Mouse (Mus musculus): Measurements from ENCODE around the gene Akap8l.

Akap8l gene

DNA sequence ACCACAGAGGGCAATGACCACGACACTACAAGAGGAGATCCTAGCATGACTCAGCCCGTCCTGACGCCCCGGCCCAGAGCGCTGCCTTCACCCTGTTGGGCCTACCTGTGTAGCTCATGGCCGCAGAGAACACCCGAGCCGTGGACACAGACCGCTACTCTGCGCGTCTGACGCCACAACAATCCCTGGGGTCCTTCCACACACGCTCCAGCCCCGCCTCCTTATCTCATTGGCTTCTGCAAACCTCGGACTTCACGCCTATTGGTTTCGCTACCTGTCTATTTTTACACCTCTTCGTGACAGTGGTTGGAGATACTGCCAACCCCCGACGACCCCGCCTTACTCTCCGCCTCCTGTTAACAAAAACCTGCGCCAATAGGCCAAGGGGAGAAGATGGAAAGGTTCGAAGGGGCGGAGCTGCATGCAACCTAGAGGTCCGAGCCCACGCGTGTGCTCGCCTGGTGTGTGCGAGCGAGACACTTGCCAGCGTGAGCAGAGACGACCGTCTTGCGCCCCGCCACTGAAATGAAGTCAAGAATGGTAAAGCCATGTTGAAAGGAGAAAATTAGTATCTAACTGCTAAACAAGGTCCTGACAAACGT is at the start of gene Akap8l:
Gene Akap8l (minus strand): TSS at position 226 of the 602 bp plus-strand sequence.
- DNase-seq: peak; percentile 100

DNA sequence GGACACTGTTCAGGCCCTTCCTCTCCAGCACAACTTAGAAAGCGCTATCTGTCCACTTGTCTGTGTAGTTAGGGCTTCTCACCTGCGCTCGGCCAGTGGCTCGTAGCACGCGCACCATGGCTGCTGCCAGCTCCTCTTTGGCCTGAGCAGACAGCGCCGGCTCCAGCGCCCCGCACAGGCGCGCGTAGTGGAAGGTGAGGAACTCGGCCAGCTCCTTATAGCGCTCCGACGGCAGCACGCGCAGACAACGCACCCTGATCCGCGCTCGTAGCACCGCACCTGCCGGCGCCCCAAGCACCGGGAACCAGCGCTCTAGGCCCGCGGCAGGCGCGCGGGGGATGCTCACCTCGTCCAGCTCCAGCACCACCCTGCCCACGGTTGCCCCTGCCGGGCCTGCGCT is 45.9 kb upstream of the Akap8l start:
- peak; percentile 84 for DNase-seq

DNA sequence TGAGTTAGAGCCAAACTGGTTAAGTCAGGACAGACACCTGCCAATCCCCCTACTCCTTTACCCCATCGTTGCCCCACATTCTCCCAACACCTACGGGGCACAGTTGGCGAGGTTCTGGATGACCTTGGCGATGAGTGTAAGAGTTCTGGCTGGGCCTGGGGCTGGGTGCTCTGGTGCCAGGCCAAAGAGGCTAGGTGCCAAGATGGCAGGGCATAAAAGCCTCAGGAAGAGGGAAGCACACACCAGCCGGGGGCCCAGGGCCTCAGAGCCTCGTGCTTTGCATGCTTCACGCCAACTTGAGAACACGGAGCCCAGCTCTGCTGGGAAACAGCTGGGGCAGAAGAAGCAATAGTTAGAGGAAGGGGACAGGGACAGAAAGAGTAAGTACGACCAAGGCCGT is 43.5 kb upstream of the Akap8l start:
- DNase-seq: peak; percentile 87

DNA sequence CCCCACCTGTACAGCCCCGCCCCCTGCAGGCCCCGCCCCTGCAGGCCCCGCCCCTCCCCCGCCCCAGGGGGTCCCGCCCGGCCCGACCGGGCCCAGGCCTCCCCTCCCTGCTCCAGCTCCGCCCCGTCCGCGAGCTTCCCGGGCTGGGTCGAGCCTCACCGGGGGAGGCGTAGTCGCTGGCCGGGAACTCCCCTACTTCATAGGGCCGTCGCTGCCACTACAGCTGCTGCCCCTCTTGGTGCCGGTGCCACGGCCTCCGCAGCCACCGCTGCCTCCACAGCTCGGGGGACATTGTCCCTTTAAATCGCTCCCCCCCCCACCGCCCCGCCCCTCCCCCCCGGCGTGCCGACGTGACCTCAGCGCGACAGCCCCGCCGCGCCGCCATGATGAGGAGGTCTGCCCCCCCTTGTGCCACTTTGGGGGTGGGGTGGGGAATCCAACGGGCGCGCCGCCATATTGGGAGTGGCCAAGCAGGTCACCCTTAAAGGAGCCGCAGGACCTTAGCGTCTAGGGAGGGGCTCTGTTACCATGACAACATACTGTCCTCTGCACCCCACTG is 38.8 kb upstream of the Akap8l start, which contains the start of gene Wiz:
Gene Wiz (minus strand): TSS at position 339 of the 559 bp plus-strand sequence.
- peak; percentile 99 for DNase-seq

DNA sequence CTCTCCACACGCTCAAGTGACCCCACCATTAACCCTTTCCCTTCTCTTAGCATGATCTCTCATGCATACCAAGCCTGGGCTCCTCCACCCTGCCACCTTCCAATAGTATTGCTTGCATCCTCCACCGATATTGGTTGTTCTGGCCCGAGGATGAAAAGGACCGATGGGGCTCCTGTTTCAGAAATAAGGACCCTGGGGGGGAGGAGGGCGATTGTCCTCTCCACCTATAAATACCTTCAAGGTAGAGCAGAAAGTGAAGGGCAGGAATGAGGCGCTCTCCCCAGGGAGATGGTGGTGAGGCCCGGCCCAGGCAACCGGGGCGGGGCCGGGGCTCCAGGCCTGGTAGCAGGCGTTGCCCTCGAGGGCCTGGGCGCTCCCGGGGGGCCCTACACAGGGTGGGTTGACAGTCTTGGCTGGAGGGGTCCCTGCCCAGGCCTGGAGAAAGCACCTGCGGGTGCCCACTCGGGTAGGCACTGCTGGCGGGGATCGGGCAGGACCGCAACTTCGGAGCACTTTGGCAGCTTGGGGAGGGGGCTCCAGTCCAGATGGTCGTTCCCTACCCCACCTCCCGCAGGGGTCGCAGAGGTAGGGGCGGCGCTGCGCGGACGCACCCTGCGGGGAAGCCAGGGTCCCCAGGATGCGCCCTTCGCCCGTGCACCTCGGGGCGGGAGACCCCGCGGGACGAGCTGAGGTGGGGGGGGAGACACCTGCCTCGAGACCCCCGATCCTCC is 38.1 kb upstream of the Akap8l start:
- no peak for DNase-seq

DNA sequence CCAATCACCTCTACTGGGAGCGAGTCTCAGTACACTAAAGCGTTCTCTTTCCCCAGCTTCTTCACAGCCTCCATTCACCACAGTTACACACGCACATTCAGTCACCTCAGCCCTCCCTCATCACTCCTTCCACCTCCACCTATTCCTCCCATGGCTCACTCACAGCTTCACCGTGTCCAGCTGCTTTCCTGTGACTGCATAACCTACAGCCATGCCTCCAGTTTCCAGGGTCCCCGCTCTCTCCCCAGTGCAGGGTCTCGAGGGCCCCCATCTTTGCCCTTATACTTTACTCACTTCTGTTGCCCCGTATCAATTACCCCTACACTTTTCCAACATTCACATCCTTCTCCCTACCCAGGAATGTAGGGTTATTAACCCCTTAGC is 37.6 kb upstream of the Akap8l start:
- peak; percentile 91 for DNase-seq

DNA sequence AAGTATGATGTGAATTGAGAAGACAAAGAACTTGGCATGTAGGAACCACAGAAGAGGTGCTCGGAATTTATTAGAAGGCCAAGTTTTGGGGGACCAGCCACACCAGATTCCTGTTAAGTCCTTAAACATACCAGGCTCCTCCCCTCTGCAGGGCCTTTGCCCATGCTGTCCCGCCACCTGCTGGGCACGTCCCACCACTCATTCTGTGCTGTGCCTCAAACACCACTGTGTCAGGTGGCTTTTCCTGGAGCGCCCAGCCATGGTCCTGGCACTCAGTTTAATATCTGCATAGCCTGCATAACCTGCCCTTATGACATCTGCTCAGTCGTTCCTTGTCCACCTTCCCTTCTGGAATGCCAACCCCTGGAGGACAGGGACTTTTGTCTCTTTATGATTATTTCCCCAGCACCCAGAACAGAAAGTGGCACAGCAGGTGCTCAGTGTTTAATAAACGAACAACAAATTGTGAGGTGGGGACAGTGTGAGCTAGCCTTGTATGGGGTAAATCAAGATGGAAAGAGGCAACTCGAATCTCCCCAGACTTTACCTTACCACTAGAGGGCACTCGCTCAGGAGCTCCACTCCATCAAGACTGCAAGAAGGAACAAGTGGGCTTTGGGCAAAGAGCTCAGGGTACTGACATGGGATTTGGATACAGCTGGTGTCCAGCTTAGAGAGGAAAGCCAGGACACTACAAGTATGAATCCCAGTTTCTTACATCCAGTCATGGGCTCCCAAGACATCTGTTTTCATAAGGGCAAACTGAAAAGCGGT is 36.4 kb upstream of the Akap8l start:
- DNase-seq: peak; percentile 90

DNA sequence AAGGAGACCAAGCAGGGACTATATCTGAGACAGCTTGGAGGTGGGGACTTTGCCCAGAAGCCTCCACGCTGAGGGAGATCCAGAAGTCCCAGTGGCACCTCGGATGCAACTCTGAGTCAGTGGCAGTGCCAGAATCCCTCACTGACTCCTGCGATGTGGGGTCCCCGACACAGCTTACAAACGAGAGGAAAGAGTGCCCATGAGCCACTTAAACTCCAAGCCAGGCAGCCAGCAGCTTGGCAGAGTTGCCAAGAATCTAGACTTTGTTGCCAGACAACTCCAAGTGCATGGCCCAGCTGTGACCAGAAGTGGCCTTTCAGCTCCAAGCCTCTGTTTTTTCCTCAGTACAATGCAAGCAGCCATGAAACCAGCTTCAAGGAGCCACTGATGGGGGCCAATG is 33.3 kb upstream of the Akap8l start:
- peak; percentile 93 for DNase-seq

DNA sequence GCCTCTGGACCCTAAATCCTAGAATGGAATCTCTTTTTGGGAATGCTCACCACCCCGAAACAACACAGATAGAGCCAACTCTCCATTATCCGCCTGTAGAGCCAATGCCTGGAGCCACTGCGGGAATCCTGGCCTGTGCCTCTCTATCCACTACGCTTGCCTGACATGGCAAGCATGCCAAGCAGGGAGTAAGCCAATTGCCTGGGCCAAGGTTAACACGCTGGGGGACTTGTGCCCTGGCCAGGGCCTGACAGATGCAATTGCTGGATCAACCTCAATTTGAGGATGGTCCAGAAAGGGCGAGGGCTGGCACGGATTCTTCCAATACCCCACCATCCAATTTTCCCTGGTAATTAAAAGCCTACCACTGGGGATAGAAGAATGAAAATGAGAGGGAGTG is 32.2 kb upstream of the Akap8l start:
- peak; percentile 94 for DNase-seq

DNA sequence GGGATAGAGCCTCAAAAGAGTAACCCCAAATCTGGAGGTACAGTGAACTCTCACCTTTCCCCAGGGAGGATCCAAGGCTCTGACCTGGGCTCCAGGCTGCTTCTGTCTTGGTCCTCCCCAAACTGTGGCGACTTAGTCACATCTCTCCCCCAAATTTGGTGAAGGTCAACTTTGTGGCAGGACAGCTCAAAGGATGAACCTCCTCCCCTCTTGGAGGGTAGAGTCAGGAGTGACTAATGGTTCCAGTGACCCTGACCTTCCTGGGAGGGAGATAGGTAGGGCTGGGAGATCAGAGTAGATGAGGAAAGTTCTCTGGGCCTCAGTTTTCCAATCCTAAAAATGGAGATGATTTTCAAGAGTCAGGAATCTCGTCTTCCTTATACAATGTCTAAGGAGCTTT is 28.4 kb upstream of the Akap8l start:
- no peak for DNase-seq

DNA sequence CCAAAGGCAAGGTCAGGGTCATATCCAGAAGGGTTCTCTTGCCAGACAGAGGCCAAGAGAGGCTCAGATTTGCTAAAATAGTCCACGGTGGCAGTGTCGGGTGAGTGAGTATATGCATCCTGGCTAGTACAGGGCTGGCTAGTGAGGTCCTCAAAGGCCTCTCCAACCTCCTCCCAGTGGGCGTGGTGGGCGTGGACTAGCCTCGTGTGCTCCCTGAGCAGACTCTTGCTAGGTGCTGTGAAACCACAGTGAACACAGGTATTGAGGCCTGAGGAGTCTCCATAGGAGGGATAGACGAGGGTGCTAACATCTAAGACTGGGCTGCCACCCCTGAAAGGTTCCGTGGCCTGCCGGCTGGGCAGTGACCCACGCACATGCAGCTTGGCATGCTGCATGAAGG is 26.7 kb upstream of the Akap8l start:
- peak; percentile 88 for DNase-seq

DNA sequence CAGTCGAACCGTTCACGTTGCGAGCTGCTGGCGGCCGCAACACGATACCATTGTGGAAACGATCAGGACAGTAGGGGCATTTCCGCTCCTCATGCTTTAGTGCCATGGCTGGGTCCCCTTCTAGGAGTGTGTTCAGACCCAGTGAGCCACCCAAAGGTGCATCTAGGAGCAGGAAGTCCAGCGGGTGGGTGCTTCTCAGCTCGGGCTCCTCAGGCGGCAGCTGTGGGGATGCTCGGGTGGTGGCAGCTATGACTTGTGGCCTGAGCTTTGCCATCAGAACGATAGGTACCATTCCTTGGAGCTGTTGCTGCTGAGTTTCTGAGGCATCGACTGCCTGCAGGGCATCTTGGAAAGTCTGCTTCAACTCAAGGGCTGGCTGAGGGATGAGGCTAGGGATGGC is 26.1 kb upstream of the Akap8l start:
- DNase-seq: peak; percentile 85

DNA sequence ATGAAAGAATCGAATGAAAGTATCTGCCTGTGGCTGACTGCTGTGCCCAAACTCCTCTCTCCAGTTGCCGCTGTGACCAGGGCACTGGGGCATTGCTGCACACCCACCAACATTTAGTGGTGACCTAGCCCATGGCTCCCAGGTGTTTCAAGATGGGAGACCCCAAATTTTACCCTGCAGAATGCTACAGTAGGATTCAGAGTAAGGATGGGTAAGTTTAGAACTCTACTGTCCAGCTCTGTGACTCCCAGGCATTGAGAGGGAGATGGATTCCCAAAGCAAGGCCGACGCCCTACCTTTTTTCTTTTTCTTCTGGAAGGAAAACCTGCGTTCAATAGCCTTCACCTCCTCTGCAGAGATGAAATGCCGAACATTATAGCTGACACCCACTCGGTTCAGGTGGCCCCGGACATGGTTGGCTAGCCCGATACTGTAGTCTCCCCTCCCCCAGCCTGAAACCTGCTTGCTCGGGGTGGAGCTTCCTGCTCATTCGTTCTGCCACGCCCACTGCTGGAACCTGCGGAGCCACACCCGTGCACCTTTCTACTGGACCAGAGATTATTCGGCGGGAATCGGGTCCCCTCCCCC is 18.7 kb upstream of the Akap8l start:
- peak; percentile 68 for DNase-seq

DNA sequence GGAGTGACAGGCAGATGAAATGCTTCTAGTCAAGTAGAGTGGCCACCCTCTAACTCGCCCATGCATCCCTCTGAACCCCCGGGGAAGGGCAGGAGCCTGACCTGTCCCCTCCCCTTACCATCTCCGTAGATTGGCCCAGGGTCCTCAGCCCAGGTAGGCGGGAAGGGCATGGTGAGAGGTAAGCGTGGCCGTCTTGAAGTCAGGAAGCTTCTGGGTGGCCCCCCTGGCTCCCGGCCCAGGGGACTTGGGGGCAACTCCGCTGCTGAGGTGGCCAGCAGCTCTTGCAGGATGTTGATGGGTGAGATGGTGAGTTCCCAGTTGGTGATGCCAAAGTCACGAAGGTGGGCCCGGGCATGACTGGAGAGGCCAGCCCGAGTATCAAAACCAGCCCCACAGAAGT is 17.3 kb upstream of the Akap8l start:
- peak; percentile 88 for DNase-seq

DNA sequence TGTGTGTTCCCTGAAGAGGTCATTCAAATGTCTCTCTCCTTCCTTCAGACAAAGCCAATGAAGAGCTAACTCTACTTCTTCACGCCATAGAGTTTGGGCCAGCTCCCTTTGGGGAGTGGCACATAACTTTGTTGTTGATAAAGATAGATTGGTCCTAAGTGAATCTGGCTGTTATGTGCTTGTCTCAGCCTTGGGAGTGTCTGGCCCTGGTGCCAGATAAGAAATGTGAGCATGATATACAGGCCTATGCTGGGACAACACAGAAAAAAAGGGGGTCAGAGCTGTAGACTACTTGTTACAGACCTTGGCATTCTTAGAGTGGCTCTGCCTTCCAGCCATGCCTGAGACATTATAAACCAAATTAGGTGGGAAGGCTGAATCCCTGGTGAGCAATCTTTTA is 14.9 kb upstream of the Akap8l start:
- DNase-seq: peak; percentile 83

DNA sequence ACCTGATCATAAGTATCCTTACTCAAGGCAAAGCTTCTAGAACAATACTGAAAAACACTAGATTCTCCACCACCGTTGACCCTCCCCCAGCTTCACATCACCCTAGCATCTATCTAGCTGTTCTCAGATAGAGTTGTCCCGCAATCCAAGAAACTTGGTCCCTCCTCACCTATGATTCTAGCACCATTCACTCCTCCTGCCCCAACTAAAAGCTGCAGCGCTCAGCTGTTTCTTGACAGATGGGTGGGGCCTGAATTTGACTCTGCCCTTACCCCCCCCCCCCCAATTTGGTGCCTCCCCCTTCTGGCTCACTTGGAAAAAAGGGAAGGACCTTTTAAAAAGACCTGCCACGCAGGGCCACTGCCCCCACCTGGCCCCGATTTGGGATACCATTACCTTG is 14.4 kb upstream of the Akap8l start:
- peak; percentile 89 for DNase-seq

DNA sequence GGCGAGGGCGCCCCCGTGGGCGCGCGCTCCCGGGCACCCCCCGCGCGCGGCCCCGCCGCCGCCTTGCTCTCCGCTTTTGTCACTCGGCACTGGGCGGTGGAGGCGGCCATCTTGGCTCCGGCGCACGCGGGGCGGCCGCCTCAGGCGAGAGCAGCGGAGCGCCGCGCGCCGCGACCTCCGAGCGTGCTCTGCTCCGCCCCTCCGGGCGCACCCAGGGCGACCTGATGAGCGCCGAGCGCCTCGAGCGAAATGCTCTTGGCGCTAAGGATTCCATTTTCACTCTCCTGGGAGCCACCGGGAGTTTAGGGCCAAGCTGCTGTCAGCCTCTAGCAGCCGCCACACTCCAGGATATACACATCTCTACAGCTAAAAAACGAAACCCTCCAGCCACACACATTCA is 13.9 kb upstream of the Akap8l start:
- peak; percentile 99 for DNase-seq

DNA sequence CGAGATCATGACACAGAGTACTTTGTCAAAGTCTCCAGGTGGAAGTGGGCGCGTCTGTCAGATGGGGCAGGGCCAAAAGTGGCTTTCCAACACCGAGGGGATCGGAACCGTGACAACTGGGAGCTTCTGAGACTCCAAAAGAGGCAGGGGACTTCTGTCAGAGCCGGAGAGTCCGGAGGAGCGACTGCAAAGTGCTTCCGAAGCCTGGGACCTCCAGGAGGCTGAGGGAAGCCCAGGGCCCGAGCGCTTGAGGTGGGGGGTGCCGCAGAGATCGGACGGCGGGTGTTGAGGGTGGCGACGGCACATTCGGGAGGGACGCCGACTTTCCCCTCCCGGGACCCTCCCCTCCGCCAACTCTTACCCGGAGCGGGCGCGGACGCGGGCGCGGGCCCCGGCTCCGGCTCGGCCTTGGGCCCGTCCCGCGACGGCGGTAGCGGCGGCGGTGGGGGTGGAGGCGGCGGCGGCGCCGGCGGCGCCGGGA is 13.5 kb upstream of the Akap8l start:
- peak; percentile 91 for DNase-seq

DNA sequence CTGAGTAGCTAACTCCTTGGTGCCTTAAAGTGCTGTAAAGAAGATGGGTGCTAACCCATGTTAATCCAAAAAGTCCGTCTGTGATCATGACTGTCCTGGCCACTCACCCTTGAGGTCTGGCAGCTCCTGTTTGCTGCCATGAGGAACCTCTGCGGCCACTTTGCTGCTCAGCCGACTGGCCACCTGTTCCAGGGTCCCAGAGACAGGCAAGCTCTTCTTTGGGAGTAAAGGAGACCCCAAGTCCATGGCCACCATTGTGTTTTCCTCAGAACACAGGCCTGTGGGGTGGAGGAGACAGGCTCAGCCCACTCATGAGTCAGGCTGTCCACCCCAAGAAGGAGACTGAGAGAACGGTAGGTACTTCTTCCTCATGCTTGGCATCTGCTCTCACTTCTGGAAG is 12.3 kb upstream of the Akap8l start:
- peak; percentile 85 for DNase-seq

DNA sequence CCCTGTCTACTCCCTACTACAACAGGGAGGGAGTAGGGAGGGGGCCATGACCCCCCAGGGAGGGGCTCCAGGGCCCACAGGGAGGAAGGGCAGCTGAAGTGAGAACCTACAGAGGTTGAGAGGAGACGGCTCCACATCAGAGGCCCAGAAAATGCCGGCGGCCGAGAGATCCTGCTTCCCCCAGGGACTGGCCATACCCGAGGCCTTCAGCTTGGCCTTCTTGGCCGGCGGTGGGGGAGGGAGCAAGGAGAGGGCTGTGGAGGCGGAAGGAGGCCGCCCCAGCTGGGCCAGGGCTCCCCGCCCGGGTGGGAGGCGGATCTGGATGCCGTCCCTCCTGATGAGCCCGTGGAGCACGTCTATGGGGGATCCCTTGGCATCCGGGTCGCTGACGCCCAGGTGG is 9.5 kb upstream of the Akap8l start:
- peak; percentile 92 for DNase-seq

DNA sequence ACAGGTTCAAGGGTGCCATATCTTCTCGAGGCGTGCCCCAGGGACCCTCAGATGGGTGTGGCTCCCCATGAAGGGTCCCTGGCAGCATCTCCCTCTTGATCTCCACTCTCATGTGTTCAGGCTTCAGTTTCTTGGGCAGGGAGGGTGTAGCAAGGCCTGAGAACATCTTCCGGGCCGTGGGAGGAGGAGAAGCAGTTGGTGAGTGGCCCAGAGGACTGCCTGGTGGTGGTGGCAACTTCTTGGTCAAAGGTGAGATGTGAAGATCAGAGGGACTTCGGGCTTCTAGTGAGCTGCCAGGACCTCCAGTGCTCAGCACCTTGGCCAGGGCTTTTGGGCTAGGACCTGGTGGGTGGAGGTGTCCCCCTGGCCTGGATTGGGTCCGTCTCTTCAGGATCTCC is 8.5 kb upstream of the Akap8l start:
- DNase-seq: peak; percentile 87

DNA sequence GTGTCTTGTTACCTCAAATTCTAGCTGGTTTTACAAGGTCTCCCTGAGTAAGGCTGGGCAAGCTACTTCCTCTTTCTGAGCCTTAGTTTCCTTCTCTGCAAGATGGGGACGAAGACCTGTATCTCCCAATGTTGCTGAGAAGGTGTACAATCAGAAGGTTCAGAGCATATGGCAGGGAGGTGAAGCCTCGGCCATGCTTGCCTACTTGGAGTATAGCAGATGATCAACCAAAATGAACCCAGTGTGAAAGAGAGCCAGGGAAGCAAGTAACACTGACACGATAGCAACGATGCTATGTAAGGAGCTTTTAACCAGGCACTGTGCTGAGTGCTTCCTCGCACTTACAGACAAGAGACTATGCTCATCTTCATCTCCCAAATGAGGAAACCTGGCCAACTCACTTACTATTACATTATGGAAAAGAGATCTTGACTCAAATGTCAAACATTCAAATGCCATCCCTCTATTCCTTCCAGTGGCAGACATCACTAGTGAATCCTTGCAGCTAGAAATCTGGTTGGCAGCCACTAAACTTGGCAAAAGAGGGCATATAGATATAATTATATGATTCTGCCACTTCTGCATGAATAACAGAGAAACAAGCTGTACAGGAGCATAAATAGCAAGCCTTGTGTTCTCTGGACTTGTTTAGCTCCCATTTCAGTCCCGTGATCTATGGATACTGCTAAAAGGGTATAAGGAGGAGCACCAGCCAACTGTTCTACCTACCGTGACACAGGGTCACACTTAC is 8.0 kb upstream of the Akap8l start:
- peak; percentile 74 for DNase-seq
